Mouse (Mus musculus) stomach, embryonic 14.5 days (tissue): ENCODE results near the gene Aacs. TPM values are rescaled to one million over a fixed set of nuclear protein-coding genes. Genes with fewer than 3 reads are reported as not detected.

ENCODE experiments used
- microRNA-seq: library from miRNA; unstranded; fragments of <30 nt; microRNA quantifications from one replicate; pipeline ENCODE4, GENCODE M21; 2016
- polyA plus RNA-seq: library from polyadenylated mRNA; unstranded; fragments of >200 nt; fragmentation: Nextera tagmentation; extraction: Ambion mirVana; gene quantifications from 2 replicates; pipeline ENCODE4 v1.2.1, GENCODE M21; 2014

The Aacs gene
- polyA plus RNA-seq, 1 experiment from 2014 or later, result 45.6 TPM

Small RNAs within 50 kb of the gene (microRNA-seq; reads per million reads assigned to microRNA genes)
- gene Gm27551, result not detected

Other genes starting within 250 kb of the Aacs start
- gene Scarb1, start 134.7 kb upstream of the Aacs start, polyA plus RNA-seq, result 45.0 and 47.1 TPM in 2 replicates
- gene Gm10382, start 86.5 kb upstream of the Aacs start, polyA plus RNA-seq, result 0.20 and 0.35 TPM in 2 replicates
- 1,055 and 1,113 TPM in 2 replicates for gene Ubc, start 85.6 kb upstream of the Aacs start, polyA plus RNA-seq
- gene Dhx37, start 41.7 kb upstream of the Aacs start, polyA plus RNA-seq, result 7.5 and 9.2 TPM in 2 replicates
- 28.3 and 34.1 TPM in 2 replicates for gene Bri3bp, start 34.2 kb upstream of the Aacs start, polyA plus RNA-seq
- gene Tmem132b, start 56.0 kb downstream of the Aacs start, polyA plus RNA-seq, result 0.36 and 0.62 TPM in 2 replicates